Mouse (Mus musculus): ENCODE measurements around the gene Krt42.
"Not testable (repeated sequence)": the region's sequence is repeated elsewhere in the genome, so short reads cannot be mapped to it uniquely, and the experiment has no call there.

Krt42 gene

GRCm38 (mm10) chr11:100278759-100279158 is 9.1 kb upstream of the Krt42 start:
- DNase-seq (ENCODE audit: low read depth), result no peak

DNA sequence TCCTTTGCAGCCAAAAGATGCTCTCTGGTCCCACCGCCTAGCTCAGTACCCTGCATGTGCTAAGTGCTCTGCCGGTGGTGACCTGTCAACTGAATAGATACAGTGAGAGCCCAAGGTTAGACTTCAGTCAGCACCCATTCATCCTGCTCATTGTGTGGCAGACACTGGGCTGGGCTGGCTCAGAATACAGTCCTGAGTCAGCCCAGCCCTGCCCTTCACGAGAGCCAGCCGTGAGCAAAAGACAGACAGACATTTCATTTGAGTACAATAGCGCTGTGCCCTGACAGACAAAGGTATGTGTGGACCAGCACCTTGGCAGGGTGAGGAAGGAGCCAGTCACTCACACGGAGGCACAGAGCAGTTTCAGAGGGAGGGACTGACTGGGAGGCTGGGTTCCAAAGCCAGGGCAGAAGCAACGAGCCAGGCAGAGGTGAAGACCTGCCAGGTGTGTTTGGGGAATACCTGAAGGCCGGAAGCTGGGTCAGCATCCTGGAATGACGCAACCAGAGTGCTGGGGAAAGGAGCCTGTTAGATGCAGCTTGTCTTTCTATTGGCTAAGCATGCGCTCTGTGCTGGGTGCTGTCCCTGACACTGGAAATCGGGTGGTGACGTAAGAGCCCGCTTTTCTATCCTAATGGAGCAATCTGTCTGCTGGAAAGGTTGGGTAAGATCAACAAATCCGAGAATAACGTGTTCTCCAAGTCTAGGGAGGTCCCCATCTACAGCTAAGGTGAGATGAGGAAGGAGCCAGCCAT is 8.2 kb upstream of the Krt42 start:
- no peak for DNase-seq (ENCODE audit: low read depth)

- DNase-seq (ENCODE audit: low read depth), result no peak
These were observed 5.8 kb upstream of the Krt42 start for GRCm38 (mm10) chr11:100275466-100275865.

DNA sequence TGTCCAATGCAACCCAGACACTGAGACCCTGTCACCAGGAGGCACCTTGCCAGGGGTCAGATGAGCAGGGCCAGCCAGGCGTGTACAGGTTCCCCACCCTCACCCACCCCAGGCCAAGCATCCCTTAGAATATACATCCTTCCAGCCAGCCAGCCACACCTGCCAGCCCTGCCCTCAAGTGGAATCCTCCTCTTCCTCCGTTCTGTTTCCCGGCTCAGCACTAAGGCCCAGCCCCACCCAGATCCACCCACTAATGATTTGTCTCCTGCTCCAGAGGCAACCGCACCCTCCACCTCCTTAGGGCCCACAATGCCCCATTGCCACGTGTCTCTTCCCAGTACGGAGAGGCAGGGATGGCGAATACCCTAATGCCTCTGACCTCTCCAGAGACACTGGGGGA is 5.0 kb upstream of the Krt42 start:
- no peak for DNase-seq (ENCODE audit: low read depth)

GRCm38 (mm10) chr11:100271878-100272277 is 2.2 kb upstream of the Krt42 start:
- no peak for DNase-seq (ENCODE audit: low read depth)

DNA sequence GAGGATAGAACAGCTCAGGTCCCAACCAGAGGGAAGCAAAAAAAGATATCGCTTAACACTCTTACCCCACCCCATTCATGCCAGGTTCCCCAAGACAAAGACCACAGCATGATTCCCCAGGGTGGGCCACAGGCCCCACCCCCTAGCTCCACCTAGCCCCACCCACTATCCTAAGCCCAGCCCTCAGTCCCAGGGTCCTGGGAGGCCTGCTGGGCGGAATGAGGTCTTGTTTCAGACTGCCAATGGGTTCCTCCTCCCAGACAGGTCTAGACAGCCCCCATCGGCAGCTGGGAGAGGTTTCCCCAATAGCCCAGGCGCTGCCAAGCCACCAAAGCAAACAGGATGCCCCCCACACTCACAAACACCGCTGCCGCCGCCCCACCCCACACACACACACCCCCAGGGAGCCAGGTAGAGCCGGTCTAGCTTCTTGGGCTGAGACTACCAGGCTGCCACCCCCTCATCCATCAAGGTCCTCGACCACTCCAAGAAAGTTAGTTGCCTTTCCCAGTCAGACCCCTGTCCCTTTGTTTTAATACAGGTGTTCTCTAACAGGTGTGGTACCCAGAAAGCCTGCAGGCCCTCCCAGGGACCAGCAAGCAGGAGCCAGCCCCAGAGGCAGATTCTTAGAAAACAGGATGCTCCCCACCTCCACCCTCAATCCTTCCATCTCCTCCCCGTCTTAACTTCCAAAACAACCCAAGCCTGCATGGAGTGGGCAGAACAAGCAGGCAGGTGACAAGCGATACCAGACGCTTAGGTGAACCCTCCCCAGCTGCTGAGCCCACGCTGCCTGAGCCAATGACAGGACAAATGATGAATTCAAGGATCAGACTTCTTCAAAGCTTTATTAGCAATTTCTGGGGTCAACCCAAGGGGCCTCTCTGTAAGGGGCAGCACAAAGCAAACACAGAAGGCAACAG is 7.4 kb downstream of the Krt42 start:
- no peak for DNase-seq (ENCODE audit: low read depth)

- no peak for DNase-seq (ENCODE audit: low read depth)
These were observed 8.5 kb downstream of the Krt42 start for GRCm38 (mm10) chr11:100261235-100261605.

DNA sequence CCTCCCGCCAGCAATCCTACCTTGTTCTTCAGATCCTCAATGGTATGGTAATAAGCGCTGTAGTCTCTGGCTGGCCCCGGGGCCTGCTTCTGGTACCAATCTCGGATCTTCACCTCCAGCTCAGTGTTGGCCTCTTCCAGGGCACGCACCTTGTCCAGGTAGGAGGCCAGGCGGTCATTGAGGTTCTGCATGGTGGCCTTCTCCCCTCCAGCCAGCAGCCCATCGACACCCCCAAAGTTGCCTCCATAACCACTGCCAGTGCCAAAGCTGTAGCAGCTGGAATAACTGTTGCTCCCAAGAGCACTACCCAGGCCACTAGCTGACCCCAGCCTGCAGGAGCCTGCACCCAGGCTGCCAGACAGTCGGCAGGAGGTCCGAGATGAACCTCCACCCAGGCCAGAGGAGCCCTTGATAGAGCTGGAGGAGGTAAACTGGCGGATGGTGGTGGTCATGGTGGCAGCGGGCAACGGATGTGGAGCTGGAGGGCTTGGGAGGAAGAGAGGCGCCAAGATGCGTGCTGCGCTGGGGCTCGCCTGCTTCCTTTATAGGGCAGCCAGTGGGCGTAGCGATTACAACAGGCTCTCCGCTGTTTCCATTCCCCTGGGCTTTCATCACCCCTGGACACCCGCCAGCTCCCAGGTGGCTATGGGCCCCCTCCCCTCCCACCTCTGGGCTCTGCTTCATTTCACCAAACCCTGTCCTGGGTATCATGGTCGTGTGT is 9.0 kb downstream of the Krt42 start, which contains the start of gene Krt17:
TSS of gene Krt17 (minus strand) at position 516 of the 721 bp plus-strand sequence.
- no peak for DNase-seq (ENCODE audit: low read depth)

DNA sequence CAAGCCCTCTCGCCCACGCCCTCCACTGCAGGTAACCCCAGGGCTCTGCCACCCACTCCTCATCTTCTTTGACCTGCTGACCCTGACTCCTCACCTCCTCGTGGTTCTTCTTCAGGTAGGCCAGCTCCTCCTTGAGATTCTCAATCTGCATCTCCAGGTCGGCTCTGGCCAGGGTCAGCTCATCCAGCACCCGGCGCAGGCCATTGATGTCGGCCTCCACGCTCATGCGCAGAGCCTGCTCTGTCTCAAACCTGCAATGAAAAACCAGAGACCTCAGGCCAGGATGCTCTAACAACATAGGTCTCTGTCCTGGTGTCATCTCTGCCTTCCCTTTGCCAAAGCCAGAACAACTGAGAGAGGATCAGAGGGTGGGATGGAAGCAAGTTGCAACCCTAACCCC is 10.6 kb downstream of the Krt42 start:
- DNase-seq (ENCODE audit: low read depth), result no peak

GRCm38 (mm10) chr11:100257967-100258366 is 11.7 kb downstream of the Krt42 start:
- DNase-seq (ENCODE audit: low read depth), result no peak

DNA sequence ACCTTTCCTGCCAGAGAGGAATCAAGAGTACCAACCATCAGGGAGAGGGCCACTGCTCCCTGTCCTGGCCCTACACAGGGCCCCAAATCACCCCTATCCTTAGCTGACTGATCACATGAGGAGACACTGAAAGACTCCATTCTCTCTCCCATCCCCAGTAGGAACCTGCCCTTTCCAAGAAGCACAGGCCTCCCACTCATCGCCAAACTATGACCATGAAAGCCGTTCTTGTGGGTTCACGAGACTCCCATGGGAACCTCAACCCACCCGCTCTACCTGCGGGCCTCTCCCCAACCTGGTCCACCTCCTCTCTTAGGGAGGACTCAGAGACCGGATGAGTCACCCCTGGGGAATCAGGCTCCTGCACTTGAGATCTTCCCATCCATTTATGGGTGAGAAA is 14.2 kb downstream of the Krt42 start:
- no peak for DNase-seq (ENCODE audit: low read depth)

DNA sequence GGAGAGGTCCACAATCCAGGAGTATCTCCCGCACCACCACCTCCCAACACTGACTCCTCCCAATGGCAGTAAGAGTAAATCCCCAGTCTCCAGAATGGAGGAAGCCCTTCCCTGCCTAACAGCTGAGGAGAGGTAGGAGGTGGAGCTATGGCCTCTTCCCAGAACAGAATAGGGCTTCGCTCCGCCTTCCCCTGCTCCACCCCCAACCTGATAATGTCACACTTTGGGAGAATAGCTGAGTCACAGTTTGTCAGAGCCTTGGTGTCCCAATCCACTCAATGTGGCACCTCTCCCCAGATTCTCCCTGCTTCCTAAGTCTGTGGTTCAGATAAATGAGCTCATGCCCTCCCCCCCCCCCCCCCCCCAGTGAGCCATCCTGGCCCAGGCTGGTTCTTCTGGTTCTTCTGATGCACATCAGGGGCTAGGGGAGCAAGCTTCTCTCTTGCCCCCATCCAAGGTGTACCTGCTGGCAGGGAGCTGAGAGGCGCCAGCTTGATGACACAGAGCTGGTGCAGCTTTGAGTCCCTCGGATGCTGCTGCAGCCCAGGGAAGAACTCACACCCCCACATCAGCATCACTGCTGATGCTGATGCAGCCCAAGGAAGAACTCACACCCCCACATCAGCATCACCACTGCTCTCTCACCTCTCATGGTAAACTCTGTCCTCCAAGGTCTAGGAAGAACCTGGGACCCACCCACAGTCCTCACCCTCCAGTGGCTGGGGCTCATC is 15.1 kb downstream of the Krt42 start:
- no peak for DNase-seq (ENCODE audit: low read depth)

GRCm38 (mm10) chr11:100248852-100249465 is 20.7 kb downstream of the Krt42 start, which contains the start of gene Krt16:
TSS of gene Krt16 (minus strand) at chr11:100248902.
- DNase-seq (ENCODE audit: low read depth), result peak; percentile 14

GRCm38 (mm10) chr11:100246471-100246870 is 23.2 kb downstream of the Krt42 start:
- not testable (repeated sequence) for DNase-seq (ENCODE audit: low read depth)

DNA sequence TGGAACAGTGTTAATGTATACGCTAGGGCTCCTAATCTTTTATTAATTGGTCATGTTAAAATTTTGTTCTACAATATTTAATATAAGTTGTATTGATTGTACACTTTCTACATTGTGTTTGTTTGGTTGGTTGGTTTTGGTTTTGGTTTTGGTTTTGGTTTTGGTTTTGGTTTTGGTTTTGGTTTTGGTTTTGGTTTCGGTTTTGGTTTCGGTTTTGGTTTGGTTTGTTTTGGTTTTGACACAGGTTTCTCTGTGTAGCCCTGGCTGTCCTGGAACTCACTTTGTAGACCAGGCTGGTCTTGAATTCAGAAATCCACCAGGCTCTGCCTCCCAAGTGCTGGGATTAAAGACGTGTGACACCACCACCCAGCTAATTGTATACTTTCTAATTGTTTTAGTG is 29.4 kb downstream of the Krt42 start:
- not testable (repeated sequence) for DNase-seq (ENCODE audit: low read depth)

DNA sequence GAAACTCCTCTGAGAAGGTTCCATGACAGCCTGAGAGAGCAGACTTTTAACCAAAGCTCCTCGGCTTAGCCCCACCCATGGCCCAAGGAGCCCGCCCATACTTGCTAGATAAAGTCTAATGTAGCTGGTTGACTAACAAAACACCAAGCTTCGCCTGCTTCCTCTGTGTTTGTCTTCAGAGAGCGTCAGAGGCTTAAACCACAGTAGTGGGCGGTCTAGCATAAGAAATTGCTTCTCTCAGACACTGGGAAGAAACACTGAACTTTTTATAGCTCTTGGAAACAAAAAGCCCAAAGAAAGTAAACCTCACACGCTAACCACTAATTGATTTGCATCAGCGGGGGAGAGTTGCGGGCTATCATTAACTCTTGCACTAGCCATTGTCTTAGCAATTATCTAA is 47.9 kb downstream of the Krt42 start:
- DNase-seq (ENCODE audit: low read depth), result no peak

DNA sequence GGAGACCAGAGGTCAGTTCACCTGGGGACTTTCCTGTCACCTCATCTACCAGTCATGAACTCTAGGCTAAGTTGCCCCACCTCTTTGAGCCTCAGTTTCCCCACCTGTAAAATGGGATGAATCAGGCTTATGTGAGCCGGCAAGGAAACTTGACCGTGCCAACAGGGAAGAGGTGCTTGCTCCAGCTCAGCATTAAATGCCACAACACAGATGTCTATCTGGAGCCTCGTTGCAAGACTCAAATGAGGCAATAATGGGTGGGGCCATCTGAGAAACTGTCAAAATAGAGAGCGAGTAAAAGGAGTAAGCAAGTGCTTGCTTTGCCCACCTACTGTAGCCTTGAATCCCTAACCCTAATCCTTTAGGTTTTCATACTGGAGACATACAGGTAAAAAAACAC is 50.4 kb downstream of the Krt42 start:
- no peak for DNase-seq (ENCODE audit: low read depth)

Measured in NIH3T3 (cell line).